Comparison of ENCODE assay signal across 11 mouse cellular contexts in the genomic region with DNA sequence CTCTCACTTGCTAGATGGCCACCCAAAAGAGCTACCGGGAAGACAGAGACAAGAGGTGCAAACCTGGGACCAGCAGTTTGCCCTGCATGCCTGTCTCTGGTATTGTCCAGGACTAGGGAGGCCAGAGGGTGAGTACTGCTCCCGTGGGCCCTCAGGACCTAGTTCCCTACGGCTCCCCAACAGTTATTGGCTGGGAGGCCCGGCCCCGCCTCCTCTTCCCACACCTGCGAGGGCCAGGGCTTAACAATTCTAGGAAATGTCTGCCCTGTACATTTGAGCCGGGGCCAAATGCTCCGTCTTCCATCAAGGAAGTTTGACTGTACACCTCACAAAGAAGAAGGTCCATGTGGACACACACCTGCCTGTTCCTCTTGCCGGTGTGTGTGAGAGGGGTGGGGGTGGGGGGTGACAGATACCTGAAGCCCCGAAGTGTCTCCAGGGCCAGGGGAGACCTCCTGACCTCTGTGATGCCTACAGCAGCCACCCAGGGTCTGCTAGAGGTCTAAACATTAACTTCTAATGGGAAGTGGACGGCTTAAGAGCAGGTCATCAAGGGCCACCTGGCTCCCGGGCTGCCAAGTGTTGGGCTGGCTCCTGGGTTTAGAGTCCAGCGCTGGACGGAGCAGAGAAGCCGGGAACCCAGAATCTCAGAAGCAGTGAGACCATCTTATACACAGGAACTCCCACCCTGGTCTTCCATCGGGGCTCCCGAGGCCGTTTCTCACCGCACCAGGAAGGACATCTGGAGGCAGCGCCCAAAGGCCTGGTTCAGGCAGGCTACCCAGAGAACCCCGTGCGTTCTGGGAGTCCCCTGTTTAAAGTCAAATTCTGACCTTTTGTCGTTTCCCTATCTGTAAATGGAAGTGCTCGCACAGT.
DNase-seq lines count a peak whose midpoint lies in the region; ATAC-seq lines count a peak whose summit lies in the region.
"Had no signal": no experiment of that assay in that cellular context is flagged by ENCODE, and none has a peak within 500 bp of the region (broad histone marks: within the 10 kb centered on the region; RNA-seq: fewer than 3 reads in every experiment).

No protein-coding gene starts in this region.

- no peak for ATAC-seq in hindbrain, embryonic 12.5 days (ENCODE audit: low FRiP score)
- ATAC-seq in limb, embryonic 12.5 days (ENCODE audit: insufficient number of reproducible peaks, insufficient read depth, low FRiP score, low TSS enrichment, low read depth): no peak; the same call in 1 of the 2 replicates

- no peak overlapping the region for H3K9ac ChIP-seq in hindbrain, embryonic 12.5 days
- H3K9ac ChIP-seq in limb, embryonic 12.5 days (replicated peaks): no peak overlapping the region; the same call in 1 of the 2 replicates
- H3K9ac ChIP-seq: neural tube, embryonic 13.5 days had no signal

- 57% methylated on average over 24 of the region's 24 CpGs for WGBS in hindbrain, embryonic 10.5 days
- WGBS in hindbrain, embryonic 12.5 days: 61% methylated on average over 24 of the region's 24 CpGs
- WGBS in limb, embryonic 12.5 days: 37% methylated on average over 24 of the region's 24 CpGs

- H3K9me3 ChIP-seq in hindbrain, embryonic 10.5 days: no peaks in the 10 kb centered on the region
- H3K9me3 ChIP-seq in hindbrain, embryonic 12.5 days (replicated peaks): no peaks in the 10 kb centered on the region
- no peaks in the 10 kb centered on the region for H3K9me3 ChIP-seq in limb, embryonic 12.5 days
- H3K9me3 ChIP-seq: neural tube, embryonic 13.5 days had no signal

- H3K4me1 ChIP-seq in hindbrain, embryonic 10.5 days (replicated peaks): peaks cover 28% of the 10 kb centered on the region
- peaks cover 14% of the 10 kb centered on the region for H3K4me1 ChIP-seq in hindbrain, embryonic 12.5 days
- H3K4me1 ChIP-seq in limb, embryonic 12.5 days (replicated peaks): peaks cover 42% of the 10 kb centered on the region

- H3K36me3 ChIP-seq in hindbrain, embryonic 10.5 days: no peaks in the 10 kb centered on the region
- no peaks in the 10 kb centered on the region for H3K36me3 ChIP-seq in hindbrain, embryonic 12.5 days
- H3K36me3 ChIP-seq in limb, embryonic 12.5 days: no peaks in the 10 kb centered on the region
- H3K36me3 ChIP-seq: neural tube, embryonic 13.5 days had no signal

- no peak overlapping the region for H3K4me2 ChIP-seq in hindbrain, embryonic 12.5 days (replicated peaks)
- H3K4me2 ChIP-seq in limb, embryonic 12.5 days: peak overlapping the region; percentile 39; the same call in 1 of the 2 replicates
- H3K4me2 ChIP-seq: neural tube, embryonic 13.5 days had no signal

- intact Hi-C loops in heart, postnatal 14 days (cut with DNase I): loop anchor here (5.0 kb wide), 1 partner anchor 142 kb away; no protein-coding TSS in a partner anchor

- H3K27ac ChIP-seq in hindbrain, embryonic 10.5 days: peak overlapping the region; percentile 81
- H3K27ac ChIP-seq in hindbrain, embryonic 12.5 days: no peak overlapping the region
- peak overlapping the region; percentile 84 for H3K27ac ChIP-seq in limb, embryonic 12.5 days
- H3K27ac ChIP-seq: layer of hippocampus, adult 2 months; neural tube, embryonic 13.5 days had no signal

- H3K27me3 ChIP-seq in hindbrain, embryonic 10.5 days (ENCODE audit: insufficient read depth, poor library complexity, severe bottlenecking): peaks cover 42% of the 10 kb centered on the region
- H3K27me3 ChIP-seq in hindbrain, embryonic 12.5 days: peaks cover 11% of the 10 kb centered on the region; the same call in 1 of the 2 replicates
- peaks cover 8% of the 10 kb centered on the region; the same call in 1 of the 2 replicates for H3K27me3 ChIP-seq in limb, embryonic 12.5 days

- no peak for DNase-seq in hindbrain, embryonic 10.5 days (ENCODE audit: low spot score)
- DNase-seq in heart, postnatal 14 days: peak; percentile 63 to 69
- DNase-seq in lung, postnatal 25 days (ENCODE audit: low spot score): peak; percentile 64
- no peak for DNase-seq in thymus, postnatal 36 days
- DNase-seq in embryo, embryonic 10 days (ENCODE audit: low spot score): no peak
- no peak for DNase-seq in B cell, adult 2 months

- peak overlapping the region; percentile 23; the same call in 1 of the 2 replicates for H3K4me3 ChIP-seq in hindbrain, embryonic 10.5 days
- H3K4me3 ChIP-seq in hindbrain, embryonic 12.5 days: no peak overlapping the region
- H3K4me3 ChIP-seq in limb, embryonic 12.5 days (replicated peaks): no peak overlapping the region
- H3K4me3 ChIP-seq: erythroblast, embryonic 14.5 days; layer of hippocampus, adult 2 months; neural tube, embryonic 13.5 days had no signal

Comparison
In these comparisons a context has a peak if more than half of its experiments do, and no peak if none do; other contexts are left out.
1. DNase-seq: peak in heart, postnatal 14 days (2 of 2) and lung, postnatal 25 days (single experiment); none in hindbrain, embryonic 10.5 days (single experiment), thymus, postnatal 36 days (0 of 2), embryo, embryonic 10 days (single experiment) and B cell, adult 2 months (0 of 2).